Mouse (Mus musculus): ENCODE measurements around the gene Imp3.
"Not testable (repeated sequence)": the region's sequence is repeated elsewhere in the genome, so short reads cannot be mapped to it uniquely, and the experiment has no call there.

The Imp3 gene

GRCm38 (mm10) chr9:56937223-56938160 is at the start of gene Imp3:
TSS of gene Imp3 (plus strand) at chr9:56937475.
- peak; percentile 87 to 89 for DNase-seq (ENCODE audit: low spot score in 2 of 2)

DNA sequence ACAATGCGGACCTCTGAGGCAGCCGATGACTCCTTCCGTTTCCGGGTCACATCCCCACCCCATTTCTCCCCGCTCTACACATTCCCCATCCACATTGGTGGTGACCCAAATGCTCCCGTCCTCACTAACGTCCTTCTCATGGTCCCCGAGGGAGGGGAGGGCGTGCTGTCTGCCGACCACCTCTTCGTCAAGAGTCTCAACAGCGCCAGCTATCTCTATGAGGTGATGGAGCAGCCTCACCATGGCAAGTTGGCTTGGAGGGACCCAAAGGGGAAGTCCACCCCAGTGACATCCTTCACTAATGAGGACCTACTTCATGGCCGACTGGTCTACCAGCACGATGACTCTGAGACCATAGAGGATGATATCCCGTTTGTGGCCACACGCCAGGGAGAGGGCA is 49.7 kb upstream of the Imp3 start:
- no peak for DNase-seq (ENCODE audit: low spot score in 2 of 2)

GRCm38 (mm10) chr9:56889817-56890216 is 47.5 kb upstream of the Imp3 start:
- DNase-seq (ENCODE audit: low spot score in 2 of 2), result peak; percentile 52 to 63

- no peak for DNase-seq (ENCODE audit: low spot score in 2 of 2)
Measured at GRCm38 (mm10) chr9:56890522-56891250, 46.6 kb upstream of the Imp3 start.

- DNase-seq (ENCODE audit: low spot score in 2 of 2), result peak; percentile 52 to 64
Measured at GRCm38 (mm10) chr9:56891517-56892011, 45.7 kb upstream of the Imp3 start.

DNA sequence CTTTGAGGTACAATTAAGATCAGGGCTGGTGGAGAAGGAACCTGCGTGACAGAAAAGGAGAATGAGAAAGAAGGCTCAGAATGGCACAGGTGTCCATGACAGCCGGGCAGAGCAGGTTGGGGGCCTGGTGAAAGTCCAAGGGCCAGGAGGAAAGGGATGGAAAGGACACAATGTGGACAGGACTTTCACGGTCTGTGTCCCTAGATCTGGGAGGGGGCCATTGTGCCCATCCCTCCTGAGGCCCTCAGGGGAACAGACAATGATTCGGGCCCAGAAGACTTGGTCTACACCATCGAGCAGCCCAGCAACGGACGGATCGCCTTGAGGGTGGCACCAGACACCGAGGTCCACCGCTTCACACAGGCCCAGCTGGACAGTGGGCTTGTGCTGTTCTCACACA is 45.2 kb upstream of the Imp3 start:
- no peak for DNase-seq (ENCODE audit: low spot score in 2 of 2)

DNA sequence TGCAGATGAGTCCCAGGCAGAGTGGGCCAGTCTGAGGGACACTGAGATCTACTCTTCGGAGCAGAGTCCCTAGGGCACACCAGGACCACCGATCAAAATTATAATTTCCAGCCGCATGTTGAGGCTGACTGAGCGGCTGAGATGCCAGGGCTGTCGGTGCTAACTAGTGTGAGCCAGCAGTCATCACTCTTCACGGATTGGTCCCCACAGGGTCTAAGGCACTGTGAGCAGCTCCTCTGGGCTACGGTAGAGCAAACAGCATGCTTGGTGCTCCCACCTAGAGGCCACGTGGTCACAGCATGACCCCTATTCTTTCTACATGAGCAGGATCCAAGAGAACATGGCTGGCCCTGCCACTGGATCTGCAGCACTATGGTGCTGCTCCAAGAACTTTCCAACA is 44.0 kb upstream of the Imp3 start:
- DNase-seq (ENCODE audit: low spot score in 2 of 2), result no peak

GRCm38 (mm10) chr9:56894006-56894405 is 43.3 kb upstream of the Imp3 start:
- DNase-seq (ENCODE audit: low spot score in 2 of 2), result peak in 1 of 2 experiments; percentile 17

DNA sequence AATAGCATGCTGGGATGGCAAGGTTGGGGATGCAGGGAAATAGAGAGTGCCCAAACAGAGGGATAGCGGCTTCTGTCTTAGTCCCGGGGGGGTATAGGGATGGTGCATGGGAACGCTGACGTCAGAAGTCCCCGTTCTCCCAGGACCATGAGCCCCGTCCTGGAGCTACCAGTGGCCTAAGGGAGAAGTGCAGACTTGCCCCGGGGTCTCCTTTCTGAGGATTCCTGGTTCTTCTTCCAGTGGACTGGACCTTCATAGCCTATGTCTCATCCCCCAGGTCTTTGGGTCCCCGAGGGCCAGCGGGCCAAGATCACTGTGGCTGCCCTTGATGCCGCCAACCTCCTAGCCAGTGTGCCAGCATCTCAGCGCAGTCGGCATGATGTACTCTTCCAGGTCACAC is 40.5 kb upstream of the Imp3 start:
- DNase-seq (ENCODE audit: low spot score in 2 of 2), result no peak

- DNase-seq (ENCODE audit: low spot score in 2 of 2), result no peak
Measured at GRCm38 (mm10) chr9:56899409-56899808, 37.9 kb upstream of the Imp3 start.

DNA sequence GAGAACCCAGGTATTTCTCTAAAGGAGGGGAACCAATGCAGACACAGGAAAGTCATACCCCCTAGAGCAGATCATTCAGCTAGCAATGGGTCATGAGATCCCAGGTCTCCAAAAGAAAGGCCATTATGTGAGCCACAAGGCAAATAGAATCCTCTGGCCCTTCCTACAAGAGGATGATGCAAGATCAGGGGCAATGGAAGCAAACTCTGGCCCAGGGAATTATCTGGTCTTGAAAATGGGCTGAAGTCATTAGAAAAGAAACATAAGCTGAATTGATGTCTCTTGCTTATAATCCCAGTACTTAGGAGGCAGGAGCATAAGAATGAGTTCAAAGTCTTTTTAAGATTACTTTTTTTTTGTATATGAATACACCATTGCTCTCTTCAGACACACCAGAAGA is 37.2 kb upstream of the Imp3 start:
- DNase-seq (ENCODE audit: low spot score in 2 of 2), result no peak

GRCm38 (mm10) chr9:56900571-56900970 is 36.7 kb upstream of the Imp3 start:
- DNase-seq (ENCODE audit: low spot score in 2 of 2), result peak in 1 of 2 experiments; percentile 18

GRCm38 (mm10) chr9:56901187-56901586 is 36.1 kb upstream of the Imp3 start:
- no peak for DNase-seq (ENCODE audit: low spot score in 2 of 2)

- DNase-seq (ENCODE audit: low spot score in 2 of 2), result no peak
Measured at GRCm38 (mm10) chr9:56903662-56904061, 33.6 kb upstream of the Imp3 start.

DNA sequence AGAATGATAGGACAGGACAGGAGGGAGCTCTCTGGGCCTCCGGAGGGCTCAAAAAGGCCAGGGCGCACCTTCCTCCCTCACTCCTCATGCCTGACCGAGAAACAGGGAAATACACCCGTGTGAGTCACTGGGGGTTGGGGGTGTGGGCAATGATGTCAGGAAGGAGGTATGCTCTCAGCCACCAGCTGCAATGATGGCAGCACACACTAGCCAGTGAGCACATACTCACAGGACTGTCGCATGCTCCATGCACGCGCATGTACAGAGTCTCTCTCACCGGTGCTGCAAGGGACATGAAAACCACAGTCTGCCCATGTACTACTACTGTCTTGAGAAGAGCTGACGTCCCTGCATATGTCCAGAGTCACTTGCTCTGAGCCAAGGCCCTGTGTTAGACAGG is 29.7 kb upstream of the Imp3 start:
- DNase-seq (ENCODE audit: low spot score in 2 of 2), result no peak

DNA sequence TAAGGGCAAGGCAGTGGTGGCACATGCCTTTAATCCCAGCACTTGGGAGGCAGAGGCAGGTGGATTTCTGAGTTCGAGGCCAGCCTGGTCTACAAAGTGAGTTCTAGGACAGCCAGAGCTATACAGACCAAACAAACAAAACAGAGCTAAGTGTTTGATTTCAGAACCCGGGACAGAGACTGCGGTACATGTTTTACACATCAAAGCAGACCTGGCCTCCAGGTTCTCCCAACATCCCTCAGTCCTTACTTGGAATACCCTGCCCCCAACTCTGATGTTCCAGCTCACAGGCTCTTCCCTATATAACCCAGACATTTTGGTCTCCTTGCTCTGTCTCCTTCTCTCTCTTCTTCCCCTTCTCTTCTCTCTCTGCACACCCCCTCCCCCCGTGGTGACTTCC is 27.3 kb upstream of the Imp3 start:
- not testable (repeated sequence) for DNase-seq (ENCODE audit: low spot score in 2 of 2)

GRCm38 (mm10) chr9:56911017-56911416 is 26.3 kb upstream of the Imp3 start:
- no peak for DNase-seq (ENCODE audit: low spot score in 2 of 2)

- DNase-seq (ENCODE audit: low spot score in 2 of 2), result no peak
Measured at GRCm38 (mm10) chr9:56913991-56914390, 23.3 kb upstream of the Imp3 start.

DNA sequence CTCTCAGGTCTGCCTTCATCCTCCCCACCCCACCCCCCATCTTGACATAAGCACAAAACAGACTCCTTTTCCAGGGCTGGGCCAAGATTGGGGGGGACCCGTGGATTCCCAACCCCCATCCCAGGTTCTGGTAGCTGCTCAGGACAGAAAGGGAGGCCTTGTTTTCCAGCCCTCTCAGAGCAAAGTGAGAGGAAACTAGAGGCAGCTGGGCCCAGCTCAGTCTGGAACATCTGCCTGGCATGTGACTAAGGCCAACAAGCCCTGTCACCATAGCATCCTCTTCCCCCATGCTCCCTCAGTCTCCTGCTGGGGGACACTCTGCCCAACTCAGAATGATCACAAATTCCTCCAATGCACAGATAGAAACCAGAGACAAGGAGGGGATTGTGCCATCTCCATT is 22.2 kb upstream of the Imp3 start:
- no peak for DNase-seq (ENCODE audit: low spot score in 2 of 2)

DNA sequence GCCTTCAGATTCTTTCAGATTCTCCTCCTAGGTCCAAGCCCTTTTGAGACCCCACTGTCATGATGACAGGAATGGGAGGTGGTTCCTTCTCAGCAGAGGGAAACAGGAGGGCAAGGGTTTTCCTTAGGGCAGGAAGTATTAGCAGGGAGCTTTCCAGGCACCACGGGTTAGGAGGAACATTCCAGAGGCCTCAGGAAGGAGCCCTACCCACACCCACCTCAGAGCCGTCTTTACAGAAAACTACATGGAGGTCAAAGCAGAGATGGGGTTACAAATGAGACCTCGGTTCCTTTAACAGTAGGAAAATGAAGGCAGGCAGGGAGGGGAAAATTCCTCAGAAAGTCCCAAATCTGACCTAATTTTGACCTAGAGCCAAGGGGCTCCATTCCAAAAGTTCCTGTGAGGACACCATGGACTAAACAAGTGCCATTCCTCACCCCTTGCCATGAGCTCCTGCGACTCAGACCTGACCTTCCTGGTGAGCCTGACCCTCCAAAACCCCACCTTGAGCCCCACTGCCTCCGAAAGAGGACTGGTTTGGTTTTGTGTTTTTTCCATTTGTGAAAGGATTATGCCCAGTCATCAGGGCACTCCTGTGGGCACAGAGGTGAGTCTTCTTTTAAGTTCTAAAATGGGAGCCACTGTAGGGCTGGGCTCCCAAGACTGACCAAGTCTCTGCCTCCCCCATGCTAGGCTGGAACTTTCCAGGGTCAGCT is 21.4 kb upstream of the Imp3 start:
- DNase-seq (ENCODE audit: low spot score in 2 of 2), result no peak

DNA sequence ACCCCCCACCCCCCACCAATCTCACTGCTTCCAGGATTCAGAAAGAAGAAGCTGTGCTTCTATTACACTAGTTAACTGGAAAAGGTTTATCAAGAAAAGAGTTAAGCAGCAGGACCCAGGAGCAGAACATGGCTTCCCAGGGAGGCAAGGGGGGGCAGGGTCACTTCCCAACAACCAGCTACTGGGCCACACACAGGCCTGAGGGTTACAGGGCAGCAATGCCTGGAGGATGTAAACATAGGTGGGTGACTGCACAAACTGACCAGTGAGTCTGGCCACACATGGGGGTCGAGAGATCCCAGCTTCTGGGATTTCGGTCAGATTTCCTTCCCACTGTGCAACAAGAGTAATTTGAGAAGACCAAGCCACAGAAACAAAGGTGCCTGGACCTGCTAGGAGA is 20.1 kb upstream of the Imp3 start:
- no peak for DNase-seq (ENCODE audit: low spot score in 2 of 2)

DNA sequence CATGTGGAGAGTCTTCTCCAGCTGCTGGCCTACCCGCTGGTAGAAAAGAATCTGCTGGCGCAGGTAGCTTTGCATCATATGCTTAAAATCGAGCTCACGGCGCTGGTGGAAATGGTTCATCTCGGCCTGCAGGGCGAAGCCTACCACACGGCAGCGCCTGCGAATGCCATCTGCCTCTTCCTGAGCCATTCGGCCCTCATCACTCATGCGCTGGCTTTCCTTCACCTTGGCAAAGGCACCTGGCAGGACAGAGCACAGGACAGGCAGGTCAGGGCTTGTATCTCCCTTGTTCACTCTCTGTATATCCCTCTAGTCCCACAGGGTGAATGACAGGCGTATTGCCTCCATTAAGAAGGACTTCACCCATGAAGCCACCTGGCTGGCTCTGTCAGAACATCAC is 18.8 kb upstream of the Imp3 start:
- DNase-seq (ENCODE audit: low spot score in 2 of 2), result no peak
